ENCODE assay signal across 25 mouse cellular contexts in genomic region chr10:24554091-24554490, GRCm38 (mm10). TPM values are rescaled to one million over a fixed set of nuclear protein-coding genes. Genes with fewer than 3 reads are reported as not detected.
DNase-seq lines count a peak whose midpoint lies in the region; ATAC-seq and TF ChIP-seq lines count a peak whose summit lies in the region.
"Had no signal": no experiment of that assay in that cellular context is flagged by ENCODE, and none has a peak within 500 bp of the region (broad histone marks: within the 10 kb centered on the region; RNA-seq: fewer than 3 reads in every experiment).

No protein-coding gene starts in this region.

- POLR2A ChIA-PET in Patski (lab: Charles Lee), result no interaction called here

- peaks cover 0 to 2% of the 10 kb centered on the region in 2 experiments; a peak in 1 of 4 replicates for H3K4me1 ChIP-seq in ES-E14 (ENCODE audit: control insufficient read depth in 2 of 2, insufficient read depth in 2 of 2, low read length in 2 of 2, poor library complexity in 1 of 2)
- no peaks in the 10 kb centered on the region for H3K4me1 ChIP-seq in forebrain, embryonic 16.5 days (replicated peaks; ENCODE audit: control insufficient read depth, insufficient read depth, low read length)
- H3K4me1 ChIP-seq: forebrain, embryonic 10.5 days; forebrain, embryonic 13.5 days; heart, embryonic 10.5 days; hindbrain, embryonic 12.5 days; hindbrain, embryonic 15.5 days had no signal

- no peak overlapping the region for H3K4me2 ChIP-seq in forebrain, embryonic 16.5 days (ENCODE audit: low read length)
- H3K4me2 ChIP-seq: forebrain, embryonic 13.5 days; heart, embryonic 13.5 days; hindbrain, embryonic 12.5 days; hindbrain, embryonic 15.5 days had no signal

- H3K9ac ChIP-seq in ES-E14 (ENCODE audit: insufficient read depth, low read depth, low read length, poor library complexity, severe bottlenecking), result no peak overlapping the region
- no peak overlapping the region for H3K9ac ChIP-seq in forebrain, embryonic 16.5 days (replicated peaks; ENCODE audit: low read depth, low read length)
- H3K9ac ChIP-seq: forebrain, embryonic 13.5 days; heart, embryonic 13.5 days; hindbrain, embryonic 12.5 days; hindbrain, embryonic 15.5 days had no signal

- H3K9me3 ChIP-seq in ES-E14 (ENCODE audit: control insufficient read depth, insufficient read depth, low read depth, low read length), result no peaks in the 10 kb centered on the region
- no peaks in the 10 kb centered on the region for H3K9me3 ChIP-seq in forebrain, embryonic 16.5 days (ENCODE audit: control insufficient read depth, low read length)
- H3K9me3 ChIP-seq: forebrain, embryonic 10.5 days; forebrain, embryonic 13.5 days; G1E; heart, embryonic 10.5 days; heart, embryonic 13.5 days; hindbrain, embryonic 12.5 days; hindbrain, embryonic 15.5 days had no signal

- H3K27ac ChIP-seq in ES-E14 (ENCODE audit: insufficient read depth, low read depth, low read length, poor library complexity, severe bottlenecking), result no peak overlapping the region
- H3K27ac ChIP-seq in forebrain, embryonic 16.5 days (ENCODE audit: low read length), result no peak overlapping the region
- H3K27ac ChIP-seq: forebrain, embryonic 10.5 days; forebrain, embryonic 13.5 days; heart, adult 2 months; heart, embryonic 10.5 days; heart, embryonic 13.5 days; hindbrain, embryonic 12.5 days; hindbrain, embryonic 15.5 days had no signal

- peak; percentile 89 for ATAC-seq in Patski
- ATAC-seq in cerebellum, adult (ENCODE audit: insufficient number of reproducible peaks, low FRiP score, low TSS enrichment), result no peak
- ATAC-seq in forebrain, embryonic 16.5 days, result no peak
- ATAC-seq: forebrain, embryonic 13.5 days; intestine, postnatal 0 days had no signal

- H3K27me3 ChIP-seq in Patski, result no peaks in the 10 kb centered on the region
- no peaks in the 10 kb centered on the region for H3K27me3 ChIP-seq in forebrain, embryonic 16.5 days (replicated peaks; ENCODE audit: control insufficient read depth, insufficient read depth, low read length)
- H3K27me3 ChIP-seq: forebrain, embryonic 13.5 days; heart, embryonic 13.5 days; hindbrain, embryonic 12.5 days; hindbrain, embryonic 15.5 days had no signal

- DNase-seq in 3134 (ENCODE audit: extremely low read depth, insufficient read length, low spot score) (peak; percentile 14), 3T3-L1 (ENCODE audit: low read depth, low spot score) (peak; percentile 66), ES-E14 (ENCODE audit: low read depth, low spot score) (no peak), Patski (ENCODE audit: low read depth, low spot score) (no peak)
- no peak for DNase-seq in yolk sac, embryonic 10.5 days (ENCODE audit: low spot score)
- DNase-seq in lung, postnatal 25 days (ENCODE audit: low spot score), result no peak
- DNase-seq: adrenal gland, postnatal 10 days; adrenal gland, postnatal 36 days; cerebellum, adult 11-12 months; cerebellum, adult 9-10 months; cerebellum, postnatal 14 days; gastrocnemius, postnatal 25 days; heart, adult 2 months had no signal

- 82% methylated on average over 2 of the region's 2 CpGs for WGBS in forebrain, embryonic 16.5 days

- CTCF ChIA-PET in Patski (lab: Charles Lee), result no interaction called here

- no peak overlapping the region for H3K4me3 ChIP-seq in ES-E14 (ENCODE audit: insufficient read depth in 1 of 2, low read depth in 1 of 2, low read length in 2 of 2, poor library complexity in 1 of 2, severe bottlenecking in 1 of 2)
- H3K4me3 ChIP-seq in forebrain, embryonic 16.5 days (replicated peaks; ENCODE audit: low read length), result no peak overlapping the region
- H3K4me3 ChIP-seq: forebrain, embryonic 10.5 days; forebrain, embryonic 13.5 days; heart, adult 2 months; heart, embryonic 10.5 days; heart, embryonic 13.5 days; hindbrain, embryonic 12.5 days; hindbrain, embryonic 15.5 days had no signal

- in situ Hi-C loops in ES-E14 (cut with MboI; ENCODE audit: low sequenced_read_pairs in 2 of 2, unreplicated experiment in 2 of 2) (no loop called here), Patski (cut with MboI; ENCODE audit: low pct_unique_long_range_greater_than_20kb) (no loop called here)

- no peak for TF ChIP-seq CTCF in Patski (IDR thresholded peaks at IDR 0.05)

- H3K36me3 ChIP-seq in ES-E14 (ENCODE audit: control insufficient read depth, insufficient read depth, low read length, poor library complexity, severe bottlenecking), result no peaks in the 10 kb centered on the region
- no peaks in the 10 kb centered on the region for H3K36me3 ChIP-seq in forebrain, embryonic 16.5 days (ENCODE audit: control insufficient read depth, insufficient read depth)
- H3K36me3 ChIP-seq: forebrain, embryonic 10.5 days; G1E; heart, embryonic 10.5 days; heart, embryonic 13.5 days; hindbrain, embryonic 12.5 days; hindbrain, embryonic 15.5 days had no signal

TF ChIP-seq in ES-E14, 5 proteins besides CTCF, POLR2A, EP300 and RAD21:
- TF ChIP-seq ZNF384 (IDR thresholded peaks at IDR 0.05; ENCODE audit: low read depth, low read length) (0 out of 2 replicates have a peak, but pooled peaks have one; percentile 52), CHD2 (IDR thresholded peaks at IDR 0.05; ENCODE audit: low read depth, low read length) (no peak)
TF ChIP-seq in ES-E14: peak in this region for 1.

RNA-seq across cellular contexts. Expression of gene Ccn2, which starts 41.2 kb away (rescaled TPM):
- 109 and 147 TPM in 2 replicates for total RNA-seq in ES-E14 (2012; rRNA removed)
- 124 TPM for polyA plus RNA-seq in Patski (2021)
- polyA plus RNA-seq in forebrain, embryonic 16.5 days (2015; fragmentation: Nextera tagmentation; extraction: Ambion mirVana), result 3.0 and 3.5 TPM in 2 replicates
- total RNA-seq: granulocyte monocyte progenitor cell, adult 5-6 weeks; hematopoietic stem cell, adult 5-6 weeks had no signal
- polyA plus RNA-seq: G1E had no signal

Comparison
In these comparisons a context has a peak if more than half of its experiments do, and no peak if none do; other contexts are left out.
1. DNase-seq: peak in 3134 (single experiment) and 3T3-L1 (single experiment); none in ES-E14 (single experiment), Patski (single experiment), yolk sac, embryonic 10.5 days (single experiment) and lung, postnatal 25 days (single experiment).
2. RNA of gene Ccn2, which starts 41.2 kb away (polyA plus RNA-seq): 124 TPM in Patski (single experiment); 3.0 to 3.5 TPM in forebrain, embryonic 16.5 days; every median in the first group is over 10 times any median in the second.